Mouse (Mus musculus): ENCODE measurements at regions not wholly inside any gene's neighbourhood (a gene's known extent, or its start where the extent isn't known, plus 50 kb on each side); places are given as distances from the start of the nearest gene placed in this dataset.

- in situ Hi-C loops (cut with MboI, MseI), result no loop called here
These were observed 670.7 kb downstream of the Poteg start for GRCm38 (mm10) chr8:28117997-28118778.

- in situ Hi-C loops (cut with MboI, MseI), result no loop called here
These were observed 677.6 kb downstream of the Poteg start for GRCm38 (mm10) chr8:28125021-28125420.

DNA sequence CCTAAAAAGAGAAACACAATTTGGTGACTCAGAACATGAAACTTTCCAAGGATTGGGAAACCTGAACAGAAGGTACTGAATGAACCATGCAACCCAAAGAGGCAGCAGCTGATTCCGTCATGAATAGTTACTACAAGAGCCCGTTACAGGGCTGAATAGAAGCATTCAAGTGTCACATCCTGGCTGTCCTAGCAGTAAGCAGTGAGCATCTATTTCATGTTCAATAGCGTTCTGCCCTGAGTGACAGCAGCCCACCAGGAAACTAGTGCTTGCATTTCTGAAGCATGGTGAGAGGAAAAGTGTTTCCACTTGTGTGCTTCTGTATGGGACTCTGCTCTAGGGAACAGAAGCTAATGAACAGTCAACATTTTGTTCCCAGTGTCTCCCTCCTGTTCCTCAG is 694.4 kb downstream of the Poteg start:
- in situ Hi-C loops (cut with MboI, MseI), result no loop called here

DNA sequence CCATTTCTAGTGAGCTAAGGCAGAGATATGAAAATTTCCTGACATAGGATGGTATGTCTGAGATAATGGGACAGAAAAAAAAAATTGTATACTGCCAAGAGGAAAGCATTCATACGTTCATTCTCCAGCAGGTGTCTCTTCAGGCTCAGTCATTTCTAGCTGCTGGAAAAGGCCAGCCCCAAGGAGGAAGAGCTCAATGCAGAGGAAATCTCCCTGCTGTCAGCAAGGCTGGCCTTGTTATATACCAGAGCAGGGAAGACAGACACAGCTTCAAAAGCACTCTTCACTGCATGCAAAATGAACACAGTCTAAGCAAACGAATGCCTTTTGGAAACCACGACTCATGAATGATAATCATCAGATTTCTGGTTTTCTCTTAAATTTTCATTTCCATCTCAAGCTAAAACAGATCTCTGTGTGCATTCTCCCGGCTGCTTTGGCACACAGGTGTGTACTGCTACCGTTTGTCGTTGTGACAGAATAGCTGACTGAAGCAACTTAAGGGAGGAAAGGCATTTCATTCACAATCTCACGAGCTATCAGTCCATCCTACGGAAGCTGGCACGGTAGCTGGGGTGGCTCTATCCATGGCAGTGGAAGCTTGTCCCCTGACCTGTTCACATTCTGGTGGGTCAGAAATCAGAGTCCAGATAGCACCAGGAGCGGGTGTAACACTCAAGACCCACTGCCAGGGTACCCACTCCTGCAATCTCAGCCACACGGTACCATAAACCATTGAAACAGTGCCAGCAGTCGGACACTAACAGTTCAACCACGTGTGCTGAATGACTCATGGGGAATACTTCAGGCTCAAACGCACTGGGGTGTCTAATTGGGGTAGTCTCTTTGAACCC is 701.4 kb downstream of the Poteg start:
- in situ Hi-C loops (cut with MboI, MseI), result no loop called here

DNA sequence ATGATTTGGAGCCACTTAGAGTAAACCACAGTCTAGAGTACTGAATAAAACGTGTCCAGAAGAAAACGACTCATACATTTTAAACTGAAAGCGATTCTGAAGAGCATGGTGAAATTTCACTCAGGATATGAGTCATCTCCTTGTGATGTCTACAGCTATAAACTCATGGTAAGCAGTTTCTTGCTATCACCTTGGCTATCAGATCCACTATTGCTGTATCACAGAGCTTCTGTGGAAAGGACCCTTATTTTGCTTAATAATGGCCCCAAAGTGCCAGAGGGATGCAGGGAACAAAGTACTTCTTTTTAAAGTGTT is 701.9 kb downstream of the Poteg start:
- in situ Hi-C loops (cut with MboI, MseI), result no loop called here

DNA sequence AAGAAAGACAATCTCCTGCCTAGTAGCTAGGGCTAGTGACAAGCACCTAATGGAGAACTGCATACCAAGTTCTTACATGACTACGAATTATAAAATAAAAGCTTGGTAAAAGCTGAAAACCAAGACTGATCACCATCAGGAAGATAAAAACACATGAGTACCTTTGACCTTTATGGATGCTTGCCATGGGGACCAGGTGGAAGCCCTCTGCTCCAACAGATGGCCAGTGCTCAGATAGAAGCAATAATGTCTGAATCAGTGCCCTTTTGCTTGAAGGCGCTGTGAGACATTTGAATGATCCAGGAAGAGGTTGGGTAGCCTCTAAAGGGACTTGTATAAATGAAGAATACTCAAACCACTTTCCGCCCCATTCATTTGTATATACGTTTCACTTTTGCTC is 713.2 kb downstream of the Poteg start:
- in situ Hi-C loops (cut with MboI, MseI), result no loop called here

DNA sequence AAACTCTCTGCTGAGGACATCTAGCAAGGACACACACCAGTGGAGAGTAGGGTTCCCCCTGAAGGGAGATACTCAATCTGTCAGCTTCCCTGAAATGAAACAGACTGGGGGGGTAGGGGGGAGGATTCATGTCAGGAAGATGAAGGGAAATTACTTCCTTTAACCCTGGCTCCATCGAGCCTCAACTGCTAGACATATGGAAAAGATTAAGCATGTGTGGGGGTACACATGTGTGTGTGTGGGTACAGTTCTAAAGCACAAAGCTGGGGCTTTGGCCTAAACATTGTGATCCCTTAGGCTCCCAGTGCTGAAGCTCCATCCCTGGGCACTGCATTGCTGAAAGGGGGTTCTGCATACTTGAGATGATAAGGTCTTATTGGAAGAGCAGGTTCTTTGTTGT is 720.6 kb downstream of the Poteg start:
- in situ Hi-C loops (cut with MboI, MseI), result no loop called here

GRCm38 (mm10) chr8:28171456-28171855 is 724.0 kb downstream of the Poteg start:
- in situ Hi-C loops (cut with MboI, MseI), result no loop called here

DNA sequence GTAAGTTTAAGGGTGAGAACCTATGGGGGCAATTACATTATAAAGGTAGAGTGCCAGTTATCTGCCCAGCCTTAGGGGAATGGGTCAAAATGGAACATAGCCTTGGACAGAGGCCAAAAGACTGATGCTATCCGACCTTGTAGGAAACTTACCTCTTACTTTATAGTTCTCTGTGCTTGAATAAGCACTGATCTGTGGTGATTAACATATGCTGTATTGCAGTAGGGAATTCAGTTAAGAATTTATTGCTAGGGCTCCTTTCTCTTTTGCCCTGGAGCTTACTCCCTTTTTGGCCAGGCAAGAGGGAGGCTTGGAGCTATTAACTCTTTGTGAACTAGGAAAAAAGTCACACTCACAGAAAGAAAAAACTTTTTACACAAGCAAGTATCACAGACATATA is 748.5 kb downstream of the Poteg start:
- in situ Hi-C loops (cut with MboI, MseI), result no loop called here

GRCm38 (mm10) chr8:28235562-28235961 is 788.1 kb downstream of the Poteg start:
- in situ Hi-C loops (cut with MboI, MseI), result no loop called here

GRCm38 (mm10) chr8:28239411-28239810 is 791.9 kb downstream of the Poteg start:
- in situ Hi-C loops (cut with MboI, MseI), result no loop called here

- in situ Hi-C loops (cut with MboI, MseI), result no loop called here
These were observed 805.1 kb downstream of the Poteg start for GRCm38 (mm10) chr8:28252399-28253240.

GRCm38 (mm10) chr8:28267277-28267676 is 819.8 kb downstream of the Poteg start:
- in situ Hi-C loops (cut with MboI, MseI), result no loop called here

DNA sequence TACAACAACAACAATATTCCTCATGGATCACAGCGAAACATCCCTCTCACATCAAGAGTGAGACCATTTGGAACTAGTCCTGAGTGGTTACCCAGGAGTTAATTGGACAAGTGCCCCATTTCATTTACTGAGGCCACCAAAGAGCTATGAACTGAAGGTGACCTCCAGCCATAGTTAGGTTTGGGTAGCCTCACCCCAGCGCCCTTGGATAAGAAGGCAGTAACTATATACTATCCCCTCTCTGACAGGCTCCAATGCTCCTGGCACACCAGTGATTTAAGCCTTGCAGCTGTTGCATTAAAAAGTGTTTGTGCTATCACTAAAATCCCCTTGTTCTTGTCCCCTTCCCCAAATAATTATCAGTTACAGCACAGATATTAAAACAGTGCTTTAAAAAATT is 836.8 kb downstream of the Poteg start:
- in situ Hi-C loops (cut with MboI, MseI), result no loop called here

DNA sequence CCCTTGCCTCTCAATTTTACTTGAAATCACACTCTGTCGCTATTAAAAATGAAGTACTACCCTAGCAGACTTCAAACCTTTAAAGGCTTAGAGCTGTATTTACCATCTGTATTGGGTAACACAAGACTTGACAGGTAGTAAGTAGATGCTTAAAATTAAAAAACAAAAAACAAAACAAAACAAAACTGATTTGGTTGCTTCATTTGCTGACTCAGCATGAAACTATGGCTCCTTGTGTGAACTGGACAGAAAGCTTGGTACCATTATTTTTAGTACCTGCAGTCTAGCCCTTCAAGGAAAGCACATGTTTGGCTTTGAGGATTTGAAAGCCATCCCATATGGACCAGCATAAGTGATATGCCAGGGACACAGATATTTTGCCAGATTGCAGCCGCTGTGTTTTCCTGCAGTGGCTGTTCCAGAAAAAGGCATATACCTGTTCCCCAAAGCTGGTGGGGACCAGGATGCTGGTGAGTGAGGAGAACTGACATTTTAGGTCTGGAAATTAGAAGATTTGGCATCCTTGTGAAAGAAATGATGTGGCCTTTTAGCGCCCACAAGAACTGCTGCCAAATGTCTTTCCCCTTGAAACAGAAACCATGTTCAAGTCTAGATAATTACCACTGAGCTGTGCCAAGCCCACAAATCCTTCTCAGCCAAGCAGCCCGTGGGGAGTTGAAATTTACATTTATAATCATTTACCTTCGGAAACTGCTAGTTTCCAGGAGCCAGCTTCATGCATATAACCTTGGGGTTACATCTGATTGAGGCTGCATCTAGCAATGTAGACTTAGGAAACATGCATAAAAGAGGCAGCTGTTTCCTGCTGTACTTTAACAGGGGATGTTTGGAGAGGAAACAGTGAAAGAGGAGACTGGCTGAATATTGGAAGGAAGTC is 851.7 kb downstream of the Poteg start:
- in situ Hi-C loops (cut with MboI, MseI), result no loop called here

GRCm38 (mm10) chr8:28317081-28317480 is 869.6 kb downstream of the Poteg start:
- in situ Hi-C loops (cut with MboI, MseI), result no loop called here

- in situ Hi-C loops (cut with MboI, MseI), result no loop called here
These were observed 885.9 kb downstream of the Poteg start for GRCm38 (mm10) chr8:28333388-28333787.

DNA sequence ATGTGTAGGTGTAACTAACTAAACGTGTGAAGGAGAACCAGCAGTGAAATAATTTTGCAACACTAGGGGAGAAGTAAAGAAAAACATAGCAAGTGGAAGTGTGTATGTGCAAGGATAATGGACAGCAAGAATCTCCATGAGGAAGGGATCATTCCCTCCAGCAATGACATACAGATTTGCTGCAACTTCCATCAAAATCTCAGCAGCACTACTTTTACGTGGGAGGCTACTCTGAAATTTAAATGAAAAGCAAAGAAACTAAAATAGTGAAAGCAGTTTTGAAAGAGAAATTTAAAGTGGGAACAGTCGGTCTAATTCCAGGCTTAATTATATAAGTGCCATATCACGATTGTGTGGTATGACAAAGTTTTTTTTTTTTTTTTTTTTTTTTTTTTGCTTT is 890.0 kb downstream of the Poteg start:
- in situ Hi-C loops (cut with MboI, MseI), result no loop called here

DNA sequence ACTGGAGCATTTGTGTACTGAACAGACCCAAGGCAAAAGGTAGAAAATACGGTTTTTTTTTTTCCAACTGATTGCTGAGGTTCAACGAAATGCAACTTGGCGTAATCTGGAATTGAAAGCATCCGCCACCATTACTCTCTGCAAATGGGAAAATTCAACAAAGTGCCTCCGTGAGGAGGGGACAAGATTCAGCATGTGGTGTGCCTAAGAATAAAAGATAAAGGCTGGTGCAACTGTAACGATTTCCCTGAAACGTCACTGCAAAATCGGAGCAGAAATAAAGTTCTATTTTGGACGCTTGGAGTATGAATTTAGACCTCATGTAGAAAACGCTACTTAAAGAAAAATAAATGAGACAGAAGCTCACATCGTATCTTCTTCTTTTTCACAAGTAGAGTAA is 893.8 kb downstream of the Poteg start:
- in situ Hi-C loops (cut with MboI, MseI), result no loop called here

DNA sequence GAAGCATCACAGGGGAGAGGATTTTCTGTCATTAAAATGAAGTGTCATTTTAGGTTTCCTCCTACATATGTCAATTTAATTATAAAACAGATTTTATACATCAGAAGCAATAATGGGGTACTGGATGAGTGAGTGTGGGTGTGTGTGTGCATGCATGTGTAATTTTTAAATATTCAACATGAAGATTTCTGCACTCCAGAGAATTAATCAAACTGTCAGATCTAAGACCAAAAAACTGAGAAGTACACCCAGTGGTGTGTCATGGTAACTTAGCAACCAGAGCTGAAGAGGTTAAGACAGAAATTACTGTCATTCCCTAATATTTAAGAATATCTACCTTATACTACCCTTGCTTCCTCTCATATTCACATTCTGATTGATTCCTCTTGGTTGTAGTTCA is 919.0 kb downstream of the Poteg start:
- in situ Hi-C loops (cut with MboI, MseI), result no loop called here

GRCm38 (mm10) chr8:28367361-28367760 is 919.9 kb downstream of the Poteg start:
- in situ Hi-C loops (cut with MboI, MseI), result no loop called here

All from T-helper 1 cell (primary cell).